Mouse (Mus musculus): ENCODE data around the gene Nup205. TPM values are rescaled to one million over a fixed set of nuclear protein-coding genes. Genes with fewer than 3 reads are reported as not detected.

Gene Nup205
- polyA plus RNA-seq, 1 experiment from 2014 or later, result 16.2 TPM

DNA sequence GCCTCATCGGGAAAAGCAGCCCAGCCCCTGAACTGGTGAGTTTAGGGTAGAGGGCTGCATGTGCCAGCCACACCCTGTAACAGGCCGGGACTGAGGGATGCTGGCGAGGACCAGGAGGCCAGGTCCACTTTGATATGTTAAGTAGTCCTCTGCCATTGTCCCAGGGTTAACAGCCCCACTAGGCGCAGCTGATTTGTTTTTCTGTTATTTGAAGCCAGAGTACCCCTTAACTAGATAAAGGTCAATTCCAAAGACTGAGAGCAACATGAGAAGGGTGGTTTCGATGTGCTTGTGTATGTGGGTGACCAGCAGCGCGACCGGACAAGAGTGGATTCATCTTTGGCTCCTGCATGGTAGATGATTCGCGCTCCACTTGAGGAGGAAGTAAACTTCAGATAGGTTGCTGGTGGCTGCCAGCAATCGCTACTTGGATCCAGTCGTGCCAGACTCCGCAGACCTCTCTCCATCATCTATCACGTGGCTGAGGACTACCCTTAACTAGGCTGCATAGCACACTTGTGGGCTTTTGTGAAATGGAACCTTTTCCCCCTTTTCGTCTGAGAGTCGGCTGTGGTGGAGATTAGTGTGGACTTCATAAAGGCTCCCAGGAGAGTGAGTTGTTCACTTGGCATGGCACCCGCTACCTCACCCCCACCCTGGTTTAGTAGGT, 74.7 kb downstream of the Nup205 start:
- Histone ChIP-seq H3K4me2 (peak overlapping the region; percentile 40), H3K9me3 (replicated peaks) (no peaks in the 10 kb centered on the region), H3K36me3 (replicated peaks) (peaks cover 4% of the 10 kb centered on the region), H3K27ac (replicated peaks) (no peak overlapping the region), H3K4me1 (replicated peaks) (peaks cover 39% of the 10 kb centered on the region), H3K4me3 (replicated peaks) (peak overlapping the region; percentile 85), H3K9ac (peak overlapping the region; percentile 94; the same call in 1 of the 2 replicates), H3K27me3 (no peaks in the 10 kb centered on the region)
- no peak for ATAC-seq (ENCODE audit: insufficient read depth)
- WGBS (ENCODE audit: insufficient replicate concordance), result 67% methylated on average over 17 of the region's 17 CpGs

DNA sequence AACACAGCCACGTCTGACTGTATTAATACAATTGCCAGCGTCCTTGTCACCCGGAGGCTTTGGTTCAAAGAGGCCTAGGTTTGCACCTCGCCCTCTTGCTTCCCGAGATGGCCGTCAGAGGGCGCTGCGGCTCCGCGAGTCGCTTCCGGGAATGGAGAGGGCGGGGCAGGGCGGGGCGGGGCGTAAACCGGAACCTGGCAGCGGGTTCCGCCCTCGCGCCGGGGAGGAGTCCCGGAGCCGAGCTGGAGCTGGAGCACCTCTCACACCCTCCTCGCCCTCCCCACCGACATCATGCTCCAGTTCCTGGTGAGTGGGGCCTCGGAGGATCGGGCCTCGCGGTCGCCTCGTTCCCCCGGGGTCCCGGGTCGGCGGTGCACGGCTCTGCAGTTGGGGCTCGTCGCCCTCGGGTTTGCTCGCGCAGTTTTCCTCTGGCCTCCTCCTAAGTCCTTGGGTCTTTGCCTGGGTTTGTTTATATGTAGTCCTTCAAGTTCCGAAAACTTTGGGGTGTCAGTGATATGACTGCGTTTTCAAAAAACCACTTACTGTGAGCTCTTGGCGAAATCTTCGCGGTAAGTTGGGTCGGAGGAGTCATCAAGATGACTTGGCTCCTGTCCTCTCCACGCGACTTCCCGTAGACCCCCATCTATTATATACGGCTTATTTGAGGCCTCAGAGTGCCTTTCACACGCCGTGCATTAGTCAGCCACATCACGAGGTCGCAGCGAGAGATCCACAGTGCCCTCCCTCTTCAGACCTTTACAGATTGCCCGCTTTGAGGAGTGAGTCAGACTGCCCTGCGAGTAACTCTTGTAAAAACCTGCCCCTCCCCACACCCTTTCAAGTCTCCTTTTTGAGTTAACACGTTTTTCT, 75.5 kb downstream of the Nup205 start:
- under 1% methylated on average over 60 of the region's 60 CpGs for WGBS (ENCODE audit: insufficient replicate concordance)
- Histone ChIP-seq H3K27ac (replicated peaks) (peak overlapping the region; percentile 99), H3K27me3 (no peaks in the 10 kb centered on the region), H3K9ac (peak overlapping the region; percentile 94), H3K36me3 (replicated peaks) (0 out of 2 replicates have a peak, but pooled peaks cover 2% of the 10 kb centered on the region), H3K4me2 (peak overlapping the region; percentile 80), H3K9me3 (replicated peaks) (no peaks in the 10 kb centered on the region), H3K4me3 (replicated peaks) (peak overlapping the region; percentile 85), H3K4me1 (replicated peaks) (peaks cover 47% of the 10 kb centered on the region)
- ATAC-seq (ENCODE audit: insufficient read depth), result peak; percentile 64

DNA sequence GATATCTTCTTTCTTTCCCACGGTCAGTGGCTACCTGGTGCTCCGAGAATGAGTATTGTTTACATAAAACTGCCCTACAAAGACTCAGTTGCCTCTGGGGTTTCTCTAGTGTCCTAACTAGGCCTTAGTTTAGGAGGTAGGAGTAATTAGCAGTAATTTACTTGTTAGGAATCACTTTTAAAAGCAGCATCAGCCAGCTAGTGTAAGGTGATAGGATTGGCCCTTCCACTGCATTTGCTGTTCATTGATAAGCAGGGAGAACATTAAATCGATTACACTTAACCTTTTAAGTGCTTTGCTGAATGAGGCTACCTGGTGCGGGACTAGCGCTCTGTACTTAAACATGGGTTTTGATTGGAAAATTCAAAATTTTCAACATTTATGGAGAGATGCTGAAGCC, 76.3 kb downstream of the Nup205 start:
- H3K4me3 ChIP-seq (replicated peaks), result peak overlapping the region; percentile 85
- no peaks in the 10 kb centered on the region for H3K9me3 ChIP-seq (replicated peaks)
- H3K9ac ChIP-seq, result peak overlapping the region; percentile 94
- H3K36me3 ChIP-seq (replicated peaks), result 0 out of 2 replicates have a peak, but pooled peaks cover 8% of the 10 kb centered on the region
- WGBS (ENCODE audit: insufficient replicate concordance), result 31% methylated on average over 5 of the region's 5 CpGs
- H3K4me1 ChIP-seq (replicated peaks), result peaks cover 55% of the 10 kb centered on the region
- H3K4me2 ChIP-seq, result peak overlapping the region; percentile 80
- H3K27ac ChIP-seq (replicated peaks), result peak overlapping the region; percentile 99
- no peaks in the 10 kb centered on the region for H3K27me3 ChIP-seq
- peak; percentile 15 for ATAC-seq (ENCODE audit: insufficient read depth)

DNA sequence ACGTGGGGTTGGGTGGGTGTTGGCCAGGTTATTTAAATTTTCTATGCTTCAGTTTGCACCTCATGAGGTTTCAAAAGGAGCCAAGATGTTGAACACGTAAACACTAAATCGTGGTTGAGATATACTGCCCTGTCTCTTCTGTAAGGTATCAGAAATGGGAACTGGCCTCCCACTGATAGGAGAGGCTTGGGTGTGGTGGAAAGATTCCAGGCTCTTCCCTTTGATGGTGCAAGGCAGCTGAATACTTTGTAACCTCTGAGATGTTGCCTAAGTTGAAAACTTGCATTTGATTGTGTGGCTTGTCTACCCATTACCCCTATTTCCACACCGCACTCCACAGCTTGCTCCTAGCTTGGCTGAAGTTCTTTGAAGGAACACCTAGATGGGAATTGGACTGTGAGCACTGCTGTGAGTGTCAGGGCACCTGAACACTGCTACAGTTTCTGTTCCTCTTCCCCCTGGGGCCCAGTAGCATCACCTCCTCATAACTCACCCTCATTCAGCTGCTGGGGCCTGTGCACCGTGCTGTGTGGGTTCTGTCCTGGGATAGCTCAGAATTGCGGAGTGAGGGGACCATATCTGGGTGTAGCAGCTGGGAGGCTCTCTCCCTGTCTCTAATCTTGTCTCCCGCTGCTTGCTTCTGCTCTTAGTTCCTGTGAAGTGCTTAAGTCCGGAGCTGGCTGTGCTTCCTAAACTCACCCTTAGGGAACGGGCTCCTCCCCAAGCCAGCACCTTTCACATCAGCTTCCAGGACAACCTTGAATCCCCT, 77.1 kb downstream of the Nup205 start:
- peak overlapping the region; percentile 94 for H3K9ac ChIP-seq
- 17% methylated on average over 9 of the region's 9 CpGs for WGBS (ENCODE audit: insufficient replicate concordance)
- H3K27ac ChIP-seq (replicated peaks), result peak overlapping the region; percentile 99
- ATAC-seq (ENCODE audit: insufficient read depth), result peak; percentile 88
- 0 out of 2 replicates have a peak, but pooled peaks cover 9% of the 10 kb centered on the region for H3K36me3 ChIP-seq (replicated peaks)
- H3K4me2 ChIP-seq, result peak overlapping the region; percentile 80
- peaks cover 62% of the 10 kb centered on the region for H3K4me1 ChIP-seq (replicated peaks)
- no peaks in the 10 kb centered on the region for H3K9me3 ChIP-seq (replicated peaks)
- H3K27me3 ChIP-seq, result no peaks in the 10 kb centered on the region
- H3K4me3 ChIP-seq (replicated peaks), result peak overlapping the region; percentile 85

DNA sequence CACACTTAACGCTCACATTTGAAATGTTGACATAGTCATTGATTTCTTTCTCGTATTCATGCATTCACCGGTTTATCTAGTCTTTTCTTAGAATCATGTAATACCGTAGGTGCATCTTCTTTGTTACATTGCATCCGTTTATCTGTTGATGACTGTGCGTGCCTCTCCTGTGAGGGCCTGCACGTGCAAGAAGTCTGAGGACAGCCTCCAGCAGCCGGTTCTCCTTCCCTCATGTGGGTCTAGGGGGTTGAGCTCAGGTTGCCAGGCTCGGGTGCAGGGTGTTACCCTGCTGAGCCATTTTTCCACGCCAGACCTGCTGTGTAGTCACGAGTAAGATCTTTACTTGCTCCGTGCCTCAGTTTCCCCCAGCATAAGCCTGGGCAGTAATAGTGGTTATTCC, 77.8 kb downstream of the Nup205 start:
- H3K4me3 ChIP-seq (replicated peaks), result peak overlapping the region; percentile 85
- peak overlapping the region; percentile 80 for H3K4me2 ChIP-seq
- peaks cover 69% of the 10 kb centered on the region for H3K4me1 ChIP-seq (replicated peaks)
- 0 out of 2 replicates have a peak, but pooled peaks cover 13% of the 10 kb centered on the region for H3K36me3 ChIP-seq (replicated peaks)
- peak; percentile 41 for ATAC-seq (ENCODE audit: insufficient read depth)
- peak overlapping the region; percentile 99 for H3K27ac ChIP-seq (replicated peaks)
- WGBS (ENCODE audit: insufficient replicate concordance), result 34% methylated on average over 12 of the region's 12 CpGs
- no peaks in the 10 kb centered on the region for H3K9me3 ChIP-seq (replicated peaks)
- H3K27me3 ChIP-seq, result no peaks in the 10 kb centered on the region
- H3K9ac ChIP-seq, result peak overlapping the region; percentile 94

DNA sequence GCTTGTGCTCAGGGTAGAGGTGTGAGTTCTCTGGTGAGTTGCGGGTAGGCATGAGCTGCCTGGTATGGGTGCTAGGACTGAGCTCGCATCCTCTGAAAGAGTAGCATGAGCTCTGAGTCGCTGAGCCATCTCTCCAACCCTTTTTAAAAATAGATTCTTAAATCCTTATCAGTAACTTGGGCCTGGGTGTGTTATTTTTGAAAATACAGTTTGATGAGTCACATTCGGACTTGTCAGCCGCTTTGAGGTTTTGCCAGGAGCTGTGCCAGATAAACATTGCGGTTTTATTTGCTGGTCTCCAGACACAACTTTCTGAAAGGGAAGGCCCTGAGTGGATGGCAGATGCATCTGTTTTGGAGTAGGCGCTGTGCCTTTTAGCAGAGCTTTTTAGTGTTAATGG, 79.5 kb downstream of the Nup205 start:
- Histone ChIP-seq H3K27ac (replicated peaks) (peak overlapping the region; percentile 99), H3K36me3 (replicated peaks) (peaks cover 30% of the 10 kb centered on the region), H3K9ac (peak overlapping the region; percentile 52)

DNA sequence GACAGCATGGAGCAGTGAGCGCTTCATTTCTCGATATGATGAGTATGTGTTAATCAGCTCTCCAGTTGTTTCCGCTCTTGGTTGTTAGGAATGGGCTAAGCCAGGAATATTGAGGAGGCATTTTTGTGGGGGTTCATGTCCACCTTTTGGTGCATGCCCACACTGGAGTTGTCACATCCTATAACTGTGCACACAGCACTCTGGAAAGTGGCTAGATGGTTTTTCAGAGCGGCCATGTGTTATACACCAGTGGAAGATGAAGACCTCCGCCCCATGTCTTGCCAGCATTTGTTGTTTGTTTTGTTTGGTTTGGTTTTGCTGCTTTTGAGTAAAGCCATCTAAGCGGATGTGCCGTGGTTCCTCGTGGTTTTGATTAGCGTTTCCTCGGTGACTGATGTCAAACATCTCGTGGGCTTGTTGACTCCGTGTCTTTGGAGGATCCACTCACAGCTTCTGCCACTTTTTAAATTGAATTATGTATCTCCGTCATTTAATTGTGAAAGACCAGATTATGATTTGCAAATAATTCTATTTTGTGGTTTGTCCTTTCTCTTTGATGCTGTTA, 80.5 kb downstream of the Nup205 start:
- H3K9ac ChIP-seq, result peak overlapping the region; percentile 52
- no peaks in the 10 kb centered on the region for H3K9me3 ChIP-seq (replicated peaks)
- peak overlapping the region; percentile 80 for H3K4me2 ChIP-seq
- H3K27ac ChIP-seq (replicated peaks), result peak overlapping the region; percentile 99
- no peak for ATAC-seq (ENCODE audit: insufficient read depth)
- peaks cover 70% of the 10 kb centered on the region for H3K4me1 ChIP-seq (replicated peaks)
- H3K27me3 ChIP-seq, result no peaks in the 10 kb centered on the region
- 53% methylated on average over 13 of the region's 13 CpGs for WGBS (ENCODE audit: insufficient replicate concordance)
- peak overlapping the region; percentile 85 for H3K4me3 ChIP-seq (replicated peaks)
- H3K36me3 ChIP-seq (replicated peaks), result peaks cover 40% of the 10 kb centered on the region

More for the DNA sequence above, 79.5 kb downstream of the Nup205 start:
- Histone ChIP-seq H3K4me1 (replicated peaks) (peaks cover 75% of the 10 kb centered on the region), H3K27me3 (no peaks in the 10 kb centered on the region), H3K9me3 (replicated peaks) (no peaks in the 10 kb centered on the region), H3K4me3 (replicated peaks) (peak overlapping the region; percentile 85), H3K4me2 (peak overlapping the region; percentile 80)
- 14% methylated on average over 7 of the region's 7 CpGs for WGBS (ENCODE audit: insufficient replicate concordance)
- ATAC-seq (ENCODE audit: insufficient read depth), result peak; percentile 29

DNA sequence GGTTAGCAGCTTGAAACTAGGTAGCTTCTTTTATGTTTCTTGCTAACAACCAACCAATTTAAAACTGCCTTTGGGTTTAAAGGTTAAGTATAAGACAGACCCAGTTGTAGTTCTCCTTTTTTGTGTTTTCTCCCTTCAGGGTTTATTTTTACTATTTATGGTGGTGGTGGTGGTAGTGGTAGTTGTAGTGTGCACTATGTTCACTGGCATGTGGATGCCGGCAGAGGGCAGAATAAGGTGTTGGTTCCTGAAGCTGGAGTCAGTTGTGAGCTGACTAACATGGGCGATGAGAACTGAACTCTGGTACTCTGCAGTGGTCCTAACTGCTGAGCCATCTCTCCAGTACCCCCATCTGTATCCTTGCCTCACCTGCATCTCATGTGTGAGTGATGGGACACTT, 81.7 kb downstream of the Nup205 start:
- Histone ChIP-seq H3K9me3 (replicated peaks) (no peaks in the 10 kb centered on the region), H3K27me3 (no peaks in the 10 kb centered on the region), H3K4me3 (replicated peaks) (no peak overlapping the region), H3K4me1 (replicated peaks) (peaks cover 64% of the 10 kb centered on the region), H3K4me2 (peak overlapping the region; percentile 16), H3K36me3 (replicated peaks) (peaks cover 52% of the 10 kb centered on the region), H3K9ac (no peak overlapping the region), H3K27ac (replicated peaks) (no peak overlapping the region)
- WGBS (ENCODE audit: insufficient replicate concordance), result 80% methylated on average over 2 of the region's 2 CpGs
- ATAC-seq (ENCODE audit: insufficient read depth), result no peak

DNA sequence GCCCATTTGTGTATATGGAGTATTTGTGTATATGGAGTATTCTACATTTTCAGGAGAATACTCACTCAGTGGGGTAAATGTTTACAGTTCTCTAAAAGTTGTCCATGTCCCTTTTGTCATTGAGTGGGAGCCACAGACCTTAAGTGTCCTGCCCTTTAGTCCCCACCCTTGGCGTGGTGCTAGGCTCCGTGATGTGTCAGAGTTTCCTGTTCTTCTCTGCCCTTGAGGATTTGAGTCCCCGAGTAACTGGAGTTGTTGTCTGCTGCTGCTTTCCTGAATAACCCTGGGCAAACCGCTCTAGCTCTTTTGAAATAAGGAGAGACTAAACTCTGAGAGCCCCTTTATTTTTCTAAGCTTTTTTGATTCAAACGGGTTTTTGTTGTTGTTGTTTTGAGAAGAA, 82.3 kb downstream of the Nup205 start:
- WGBS (ENCODE audit: insufficient replicate concordance), result 57% methylated on average over 5 of the region's 5 CpGs
- Histone ChIP-seq H3K9me3 (replicated peaks) (no peaks in the 10 kb centered on the region), H3K4me1 (replicated peaks) (peaks cover 58% of the 10 kb centered on the region), H3K36me3 (replicated peaks) (peaks cover 58% of the 10 kb centered on the region), H3K4me3 (replicated peaks) (no peak overlapping the region), H3K4me2 (0 out of 2 replicates have a peak overlapping the region, but pooled peaks have one; percentile 16), H3K27ac (replicated peaks) (no peak overlapping the region), H3K9ac (no peak overlapping the region; the same call in 1 of the 2 replicates), H3K27me3 (no peaks in the 10 kb centered on the region)
- ATAC-seq (ENCODE audit: insufficient read depth), result no peak

DNA sequence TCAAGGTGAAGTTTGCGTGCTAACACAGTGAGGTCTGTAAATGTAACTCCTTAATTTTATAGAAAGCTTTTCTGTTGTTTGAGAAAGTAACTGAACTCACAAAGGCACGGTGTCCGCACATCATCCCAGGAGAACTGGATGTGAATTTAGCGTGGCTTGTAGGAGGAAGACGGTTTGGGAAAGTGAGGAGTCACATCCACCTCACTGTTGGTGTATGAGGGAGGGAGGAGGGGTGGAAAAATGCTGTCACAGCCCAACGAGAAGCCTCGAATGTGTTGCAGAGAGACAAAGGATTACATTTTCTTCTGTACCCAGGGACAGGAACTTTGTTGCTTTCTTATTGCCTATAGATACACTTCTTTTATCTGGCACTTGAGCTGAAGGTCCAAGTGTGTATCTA, 83.3 kb downstream of the Nup205 start:
- Histone ChIP-seq H3K9me3 (replicated peaks) (no peaks in the 10 kb centered on the region), H3K4me2 (no peak overlapping the region), H3K27ac (replicated peaks) (no peak overlapping the region), H3K4me1 (replicated peaks) (peaks cover 48% of the 10 kb centered on the region), H3K36me3 (replicated peaks) (peaks cover 67% of the 10 kb centered on the region), H3K9ac (no peak overlapping the region), H3K4me3 (replicated peaks) (no peak overlapping the region), H3K27me3 (no peaks in the 10 kb centered on the region)
- WGBS (ENCODE audit: insufficient replicate concordance), result 74% methylated on average over 7 of the region's 7 CpGs
- no peak for ATAC-seq (ENCODE audit: insufficient read depth)

Measured in liver, embryonic 15.5 days (tissue).